Mouse (Mus musculus) forebrain, postnatal 0 days (tissue): ENCODE results near the gene Clasrp. TPM values are rescaled to one million over a fixed set of nuclear protein-coding genes. Genes with fewer than 3 reads are reported as not detected.

Experiments
- ATAC-seq: fragments of 200-750 bp; cut with Nextera tagmentation; 2 replicates; pipeline ENCODE4 v1.8.0; 2017; ENCODE audit warnings: mild to moderate bottlenecking, moderate library complexity
- DNase-seq: peaks from one replicate; pipeline ENCODE4 v3.0.0-alpha.2; 2015
- H3K27ac ChIP-seq: fragments of 300-500 bp; sonication (generic); 2 replicates; pipeline ENCODE4 v1.5.1; 2014; ENCODE audit warnings: low read depth, mild to moderate bottlenecking, antibody characterized with exemption, low read length, moderate library complexity, mixed read lengths
- H3K27me3 ChIP-seq: fragments of 300-500 bp; sonication (generic); 2 replicates; pipeline ENCODE4 v1.6.1; 2014; ENCODE audit warnings: mild to moderate bottlenecking, low read length, mixed read lengths; ENCODE audit not compliant: insufficient read depth
- H3K36me3 ChIP-seq: fragments of 300-500 bp; sonication (generic); 2 replicates; pipeline ENCODE4 v1.6.1; 2014; ENCODE audit warnings: mild to moderate bottlenecking, moderate library complexity; ENCODE audit not compliant: insufficient read depth
- H3K4me1 ChIP-seq: fragments of 300-500 bp; sonication (generic); 2 replicates; pipeline ENCODE4 v1.6.1; 2014; ENCODE audit warnings: antibody characterized with exemption; ENCODE audit not compliant: insufficient read depth
- H3K4me2 ChIP-seq: fragments of 300-500 bp; sonication (generic); 2 replicates; pipeline ENCODE4 v1.6.1; 2014; ENCODE audit warnings: low read depth, mild to moderate bottlenecking, moderate library complexity
- H3K4me3 ChIP-seq: fragments of 300-500 bp; sonication (generic); 2 replicates; pipeline ENCODE4 v1.5.1; 2014; ENCODE audit warnings: low read depth, low read length, mixed read lengths
- H3K9ac ChIP-seq: fragments of 300-500 bp; sonication (generic); 2 replicates; pipeline ENCODE4 v1.6.1; 2014; ENCODE audit warnings: mild to moderate bottlenecking
- H3K9me3 ChIP-seq: fragments of 300-500 bp; sonication (generic); 2 replicates; pipeline ENCODE4 v1.6.1; 2016; ENCODE audit warnings: low read length
- CTCF ChIP-seq: sonication (generic); IDR thresholded peaks from 2 replicates; pipeline ENCODE4 v1.5.1; 2016; ENCODE audit warnings: antibody characterized with exemption, control low read depth, low read depth
- WGBS: fragments of 180-500 bp; shearing (Covaris S2); extraction: QIAGEN DNeasy Blood & Tissue Kit; methylation state at CpG from one replicate; pipeline ENCODE4 v1.1.7; 2014; 5-methylcytosine and 5-hydroxymethylcytosine counted together
- polyA plus RNA-seq: library from polyadenylated mRNA; unstranded; fragments of >200 nt; fragmentation: Nextera tagmentation; extraction: Ambion mirVana; gene quantifications from 2 replicates; pipeline ENCODE4 v1.2.1, GENCODE M21; 2015
- total RNA-seq: library from RNA; depleted of rRNA; stranded (reverse); fragments of >200 nt; gene quantifications from 2 replicates; pipeline ENCODE4 v1.2.3, GENCODE M21; 2014

Clasrp gene
- total and polyA plus RNA-seq, 2 experiments from 2014 or later, result 56.8 to 89.0 TPM

GRCm38 (mm10) chr7:19633197-19633596, 28.9 kb upstream of the Clasrp start:
- Histone ChIP-seq H3K4me3 (no peak overlapping the region), H3K27me3 (no peaks in the 10 kb centered on the region), H3K4me2 (no peak overlapping the region), H3K36me3 (peaks cover 58% of the 10 kb centered on the region), H3K4me1 (no peaks in the 10 kb centered on the region), H3K9ac (no peak overlapping the region), H3K9me3 (no peaks in the 10 kb centered on the region), H3K27ac (no peak overlapping the region)
- 90% methylated on average over 17 of the region's 17 CpGs for WGBS
- DNase-seq, result no peak
- TF ChIP-seq CTCF, result no peak
- ATAC-seq, result no peak

GRCm38 (mm10) chr7:19632720-19633119, 28.4 kb upstream of the Clasrp start:
- ATAC-seq (no peak), DNase-seq (no peak)
- H3K9me3 ChIP-seq, result no peaks in the 10 kb centered on the region
- peaks cover 54% of the 10 kb centered on the region for H3K36me3 ChIP-seq
- no peak overlapping the region for H3K9ac ChIP-seq
- no peak overlapping the region for H3K4me2 ChIP-seq
- no peak for TF ChIP-seq CTCF
- no peak overlapping the region for H3K27ac ChIP-seq
- no peaks in the 10 kb centered on the region for H3K27me3 ChIP-seq
- no peaks in the 10 kb centered on the region for H3K4me1 ChIP-seq
- H3K4me3 ChIP-seq, result no peak overlapping the region

- TF ChIP-seq CTCF, result no peak
- Histone ChIP-seq H3K27me3 (no peaks in the 10 kb centered on the region), H3K36me3 (peaks cover 49% of the 10 kb centered on the region), H3K4me1 (no peaks in the 10 kb centered on the region), H3K9me3 (no peaks in the 10 kb centered on the region), H3K4me3 (no peak overlapping the region), H3K4me2 (no peak overlapping the region), H3K9ac (no peak overlapping the region), H3K27ac (no peak overlapping the region)
- DNase-seq (no peak), ATAC-seq (no peak)
Measured at GRCm38 (mm10) chr7:19632275-19632674, 28.0 kb upstream of the Clasrp start.

- Histone ChIP-seq H3K4me1 (no peaks in the 10 kb centered on the region), H3K9ac (peak within 1 kb of the TSS; percentile 49), H3K4me2 (peak within 1 kb of the TSS; percentile 92), H3K4me3 (peak within 1 kb of the TSS; percentile 76), H3K27me3 (no peaks in the 10 kb centered on the region), H3K36me3 (peaks cover 20% of the 10 kb centered on the region), H3K27ac (peak within 1 kb of the TSS; percentile 57; the same call in 1 of the 2 replicates), H3K9me3 (no peaks in the 10 kb centered on the region)
- no peak for TF ChIP-seq CTCF
- ATAC-seq, result peak; percentile 85
- 4% methylated on average over 39 of the region's 41 CpGs for WGBS
- DNase-seq, result peak; percentile 92
Measured at GRCm38 (mm10) chr7:19629361-19629734, 25.1 kb upstream of the Clasrp start, which contains the start of gene Relb. Relb (minus strand) TSS chr7:19629438.

GRCm38 (mm10) chr7:19628536-19629360, 24.5 kb upstream of the Clasrp start:
- peak overlapping the region; percentile 57; the same call in 1 of the 2 replicates for H3K27ac ChIP-seq
- ATAC-seq (peak; percentile 82), DNase-seq (peak; percentile 82)
- H3K4me3 ChIP-seq, result peak overlapping the region; percentile 76
- H3K9ac ChIP-seq, result peak overlapping the region; percentile 49
- peaks cover 14% of the 10 kb centered on the region for H3K36me3 ChIP-seq
- no peaks in the 10 kb centered on the region for H3K27me3 ChIP-seq
- 2% methylated on average over 53 of the region's 57 CpGs for WGBS
- no peaks in the 10 kb centered on the region for H3K4me1 ChIP-seq
- H3K9me3 ChIP-seq, result no peaks in the 10 kb centered on the region
- no peak for TF ChIP-seq CTCF
- H3K4me2 ChIP-seq, result peak overlapping the region; percentile 92

GRCm38 (mm10) chr7:19628192-19628535, 23.9 kb upstream of the Clasrp start:
- no peak for TF ChIP-seq CTCF
- no peaks in the 10 kb centered on the region for H3K27me3 ChIP-seq
- DNase-seq (no peak), ATAC-seq (no peak)
- no peaks in the 10 kb centered on the region for H3K9me3 ChIP-seq
- 16% methylated on average over 17 of the region's 17 CpGs for WGBS
- no peaks in the 10 kb centered on the region for H3K4me1 ChIP-seq
- peak overlapping the region; percentile 49; the same call in 1 of the 2 replicates for H3K9ac ChIP-seq
- H3K4me2 ChIP-seq, result peak overlapping the region; percentile 92
- peaks cover 9% of the 10 kb centered on the region for H3K36me3 ChIP-seq
- no peak overlapping the region for H3K27ac ChIP-seq
- H3K4me3 ChIP-seq, result peak overlapping the region; percentile 76

GRCm38 (mm10) chr7:19627721-19628120, 23.4 kb upstream of the Clasrp start:
- TF ChIP-seq CTCF, result no peak
- no peaks in the 10 kb centered on the region for H3K27me3 ChIP-seq
- peak overlapping the region; percentile 76 for H3K4me3 ChIP-seq
- no peak for DNase-seq
- no peaks in the 10 kb centered on the region for H3K9me3 ChIP-seq
- no peaks in the 10 kb centered on the region for H3K4me1 ChIP-seq
- peaks cover 4% of the 10 kb centered on the region for H3K36me3 ChIP-seq
- H3K4me2 ChIP-seq, result peak overlapping the region; percentile 92; the same call in 1 of the 2 replicates
- 77% methylated on average over 3 of the region's 3 CpGs for WGBS
- ATAC-seq, result no peak
- H3K9ac ChIP-seq, result no peak overlapping the region
- no peak overlapping the region for H3K27ac ChIP-seq
